Comparison of ENCODE assay signal across 8 mouse cellular contexts in genomic region chr11:117410059-117410458, GRCm38 (mm10).
A peak's percentile ranks its signal among the peaks of the same experiment; 100 is the strongest.
DNase-seq lines count a peak whose midpoint lies in the region; ATAC-seq and TF ChIP-seq lines count a peak whose summit lies in the region.
"Had no signal": no experiment of that assay in that cellular context is flagged by ENCODE, and none has a peak within 500 bp of the region (broad histone marks: within the 10 kb centered on the region; RNA-seq: fewer than 3 reads in every experiment).

No protein-coding gene starts in this region.

- H3K9me3 ChIP-seq in stomach, embryonic 16.5 days (replicated peaks; ENCODE audit: control insufficient read depth, low read length), result no peaks in the 10 kb centered on the region
- H3K9me3 ChIP-seq in stomach, postnatal 0 days (ENCODE audit: control insufficient read depth, low read length), result no peaks in the 10 kb centered on the region
- H3K9me3 ChIP-seq in embryonic facial prominence, embryonic 15.5 days (replicated peaks), result no peaks in the 10 kb centered on the region

- no peak for DNase-seq in stomach, postnatal 0 days (ENCODE audit: low spot score)
- DNase-seq in layer of hippocampus, postnatal 10 days (ENCODE audit: low spot score in 2 of 2), result peak; percentile 61 to 67
- DNase-seq in c-Kit-positive CD71-positive TER-119-positive erythroid progenitor cells, embryonic 14.5 days (ENCODE audit: low spot score), result no peak
- DNase-seq in frontal cortex, postnatal 14 days (ENCODE audit: low spot score in 2 of 2), result no peak
- DNase-seq in heart, postnatal 4 days, result no peak
- DNase-seq: lung, postnatal 14 days had no signal

- H3K4me1 ChIP-seq in stomach, embryonic 16.5 days (ENCODE audit: control insufficient read depth, insufficient read depth, low read length), result peaks cover 20% of the 10 kb centered on the region
- H3K4me1 ChIP-seq in stomach, postnatal 0 days (replicated peaks; ENCODE audit: control insufficient read depth, insufficient read depth), result no peaks in the 10 kb centered on the region
- H3K4me1 ChIP-seq in embryonic facial prominence, embryonic 15.5 days, result peaks cover 54% of the 10 kb centered on the region

- peak overlapping the region; percentile 26; the same call in 1 of the 2 replicates for H3K9ac ChIP-seq in stomach, embryonic 16.5 days (ENCODE audit: low read length)
- H3K9ac ChIP-seq in stomach, postnatal 0 days (ENCODE audit: low read length), result no peak overlapping the region
- no peak overlapping the region for H3K9ac ChIP-seq in embryonic facial prominence, embryonic 15.5 days

- ATAC-seq in stomach, embryonic 16.5 days (ENCODE audit: insufficient read depth, low FRiP score), result no peak
- no peak for ATAC-seq in stomach, postnatal 0 days (ENCODE audit: low FRiP score, low TSS enrichment)
- ATAC-seq in embryonic facial prominence, embryonic 15.5 days (ENCODE audit: insufficient number of reproducible peaks, low FRiP score, low TSS enrichment, low read depth), result no peak

- TF ChIP-seq EP300 in stomach, postnatal 0 days (optimal IDR thresholded peaks at IDR 0.05), result no peak

- no peak overlapping the region for H3K27ac ChIP-seq in stomach, embryonic 16.5 days (ENCODE audit: low read length)
- H3K27ac ChIP-seq in stomach, postnatal 0 days (replicated peaks), result no peak overlapping the region
- 0 out of 2 replicates have a peak overlapping the region, but pooled peaks have one; percentile 25 for H3K27ac ChIP-seq in embryonic facial prominence, embryonic 15.5 days (replicated peaks)

- H3K4me3 ChIP-seq in stomach, embryonic 16.5 days (replicated peaks; ENCODE audit: low read length), result no peak overlapping the region
- no peak overlapping the region for H3K4me3 ChIP-seq in stomach, postnatal 0 days (ENCODE audit: low read depth, low read length)
- no peak overlapping the region for H3K4me3 ChIP-seq in embryonic facial prominence, embryonic 15.5 days (replicated peaks)

- 20% methylated on average over 6 of the region's 6 CpGs for WGBS in stomach, embryonic 16.5 days
- WGBS in stomach, postnatal 0 days, result 14% methylated on average over 6 of the region's 6 CpGs
- WGBS in embryonic facial prominence, embryonic 15.5 days, result 7% methylated on average over 6 of the region's 6 CpGs

- H3K4me2 ChIP-seq in stomach, embryonic 16.5 days (ENCODE audit: low read depth, low read length), result no peak overlapping the region
- no peak overlapping the region for H3K4me2 ChIP-seq in stomach, postnatal 0 days (replicated peaks; ENCODE audit: low read depth)
- no peak overlapping the region; the same call in 1 of the 2 replicates for H3K4me2 ChIP-seq in embryonic facial prominence, embryonic 15.5 days (replicated peaks)

- TF ChIP-seq CTCF in stomach, postnatal 0 days (IDR thresholded peaks at IDR 0.05; ENCODE audit: low read depth), result no peak

- H3K27me3 ChIP-seq in stomach, embryonic 16.5 days (ENCODE audit: control insufficient read depth, insufficient read depth, low read length), result peaks cover 32% of the 10 kb centered on the region
- H3K27me3 ChIP-seq in stomach, postnatal 0 days (ENCODE audit: control insufficient read depth, insufficient read depth, low read length), result no peaks in the 10 kb centered on the region
- H3K27me3 ChIP-seq in embryonic facial prominence, embryonic 15.5 days, result peaks cover 15% of the 10 kb centered on the region

- no peaks in the 10 kb centered on the region for H3K36me3 ChIP-seq in stomach, embryonic 16.5 days (ENCODE audit: control insufficient read depth, insufficient read depth, low read length)
- no peaks in the 10 kb centered on the region for H3K36me3 ChIP-seq in stomach, postnatal 0 days (ENCODE audit: control insufficient read depth, insufficient read depth, low read length)
- no peaks in the 10 kb centered on the region for H3K36me3 ChIP-seq in embryonic facial prominence, embryonic 15.5 days

Comparison
In these comparisons a context has a peak if more than half of its experiments do, and no peak if none do; other contexts are left out.
1. DNase-seq: peak in layer of hippocampus, postnatal 10 days (2 of 2); none in stomach, postnatal 0 days (single experiment), c-Kit-positive CD71-positive TER-119-positive erythroid progenitor cells, embryonic 14.5 days (single experiment), frontal cortex, postnatal 14 days (0 of 2) and heart, postnatal 4 days (single experiment).